Mouse (Mus musculus): ENCODE measurements around the gene Ss18l2. TPM values are rescaled to one million over a fixed set of nuclear protein-coding genes. Genes with fewer than 3 reads are reported as not detected.

Gene Ss18l2
- total and polyA plus RNA-seq, 3 experiments: 40.2 to 77.0 (median 41.5) TPM

DNA sequence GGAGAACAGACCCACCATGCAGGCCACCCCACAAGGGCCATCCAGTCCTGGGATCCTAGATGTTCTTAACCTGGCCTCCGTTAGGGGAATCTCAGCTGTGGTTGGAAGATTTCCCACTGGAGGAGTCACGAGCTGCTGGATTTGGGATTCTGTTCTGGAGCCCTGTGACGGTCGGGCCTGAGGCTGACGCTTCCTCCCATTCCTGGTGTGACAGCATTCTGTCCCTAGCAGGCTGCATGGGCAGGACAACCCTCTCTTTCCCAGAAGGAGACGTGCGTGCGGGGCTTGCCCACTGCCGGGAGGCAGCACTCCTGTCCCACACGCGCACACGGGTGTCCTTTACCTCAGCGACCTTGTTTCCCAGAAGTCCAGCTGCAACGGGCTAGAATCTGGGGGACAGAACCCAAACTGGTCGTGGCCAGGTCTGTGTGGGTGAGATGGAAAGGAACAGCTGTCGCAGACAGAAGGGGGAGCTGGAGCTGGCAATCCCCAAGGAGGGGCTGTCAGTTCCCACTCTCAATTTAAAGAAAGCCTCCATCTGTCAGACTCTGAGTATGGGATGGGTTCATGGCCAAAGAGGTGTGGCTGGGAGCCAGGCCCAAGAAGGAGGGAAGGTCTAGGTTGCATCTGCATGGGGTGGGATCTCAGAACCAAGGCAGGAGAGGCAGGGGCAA is 43.0 kb upstream of the Ss18l2 start:
- in situ Hi-C loops (cut with MboI; ENCODE audit: low pct_ligation_motif_present, low pct_unique_long_range_greater_than_20kb, low sequenced_read_pairs) (no loop called here), dilution Hi-C loops (cut with MboI; ENCODE audit: extremely low pct_ligation_motif_present, extremely low pct_unique_long_range_greater_than_20kb, low sequenced_read_pairs) (no loop called here)
- Histone ChIP-seq H3K36me3 (replicated peaks in 1 of 2; ENCODE audit: control insufficient read depth in 1 of 2, insufficient read depth in 1 of 2, low read length in 1 of 2) (no peaks in the 10 kb centered on the region), H3K4me1 (ENCODE audit: control insufficient read depth in 1 of 2, insufficient read depth in 2 of 2) (peaks cover 5 to 33% of the 10 kb centered on the region in 2 experiments), H3K27me3 (replicated peaks) (peaks cover 77% of the 10 kb centered on the region), H3K27ac (ENCODE audit: insufficient read depth, low read depth) (no peak overlapping the region), H3K9ac (ENCODE audit: insufficient read depth, low read depth) (no peak overlapping the region), H3K79me2 (replicated peaks; ENCODE audit: control insufficient read depth, extremely low read depth, insufficient read depth, poor library complexity, severe bottlenecking) (no peaks in the 10 kb centered on the region), H3K4me2 (ENCODE audit: insufficient read depth, low read depth, poor library complexity, severe bottlenecking) (no peak overlapping the region), H3K9me3 (replicated peaks; ENCODE audit: low read length) (no peaks in the 10 kb centered on the region), H3K4me3 (replicated peaks in 1 of 3; ENCODE audit: low read depth in 2 of 3, low read length in 2 of 3, poor library complexity in 1 of 3) (no peak overlapping the region)
- no peak for TF ChIP-seq ZNF384 (IDR thresholded peaks at IDR 0.05; ENCODE audit: low read depth, low read length)
- TF ChIP-seq ZKSCAN1 (IDR thresholded peaks at IDR 0.05; ENCODE audit: borderline replicate concordance, low read depth, low read length): no peak
- TF ChIP-seq IRF4 (IDR thresholded peaks at IDR 0.05; ENCODE audit: low read depth, low read length): no peak
- no peak for TF ChIP-seq ZC3H11A (IDR thresholded peaks at IDR 0.05; ENCODE audit: low read depth, low read length)
- no peak for TF ChIP-seq RAD21 (IDR thresholded peaks at IDR 0.05; ENCODE audit: low read depth, low read length)
- no peak for DNase-seq (ENCODE audit: extremely low read depth)

DNA sequence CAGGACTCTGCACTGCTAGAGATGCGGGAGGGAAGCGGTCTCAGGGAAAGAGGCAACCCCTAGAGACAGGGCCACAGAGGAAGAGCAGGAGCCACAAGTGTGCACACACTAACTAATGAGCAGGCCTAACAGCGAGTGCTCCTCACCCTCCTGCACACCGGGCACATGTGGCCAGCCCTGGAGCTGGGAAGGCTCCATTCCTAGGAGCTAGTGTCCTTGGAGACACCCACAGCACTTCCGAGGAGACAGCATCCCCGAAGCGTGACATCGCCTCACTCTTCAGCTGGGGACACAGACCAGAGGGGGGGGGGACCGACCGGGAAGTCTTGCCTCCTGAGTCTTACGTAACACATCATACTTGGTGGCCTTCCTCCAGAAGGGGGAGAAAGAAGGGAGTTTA is 42.3 kb upstream of the Ss18l2 start:
- Histone ChIP-seq H3K36me3 (replicated peaks in 1 of 2; ENCODE audit: control insufficient read depth in 1 of 2, insufficient read depth in 1 of 2, low read length in 1 of 2) (no peaks in the 10 kb centered on the region), H3K4me2 (ENCODE audit: insufficient read depth, low read depth, poor library complexity, severe bottlenecking) (no peak overlapping the region), H3K9me3 (replicated peaks; ENCODE audit: low read length) (no peaks in the 10 kb centered on the region), H3K4me1 (ENCODE audit: control insufficient read depth in 1 of 2, insufficient read depth in 2 of 2) (peaks cover 9 to 40% of the 10 kb centered on the region in 2 experiments), H3K4me3 (replicated peaks in 1 of 3; ENCODE audit: low read depth in 2 of 3, low read length in 2 of 3, poor library complexity in 1 of 3) (no peak overlapping the region), H3K79me2 (replicated peaks; ENCODE audit: control insufficient read depth, extremely low read depth, insufficient read depth, poor library complexity, severe bottlenecking) (no peaks in the 10 kb centered on the region), H3K9ac (ENCODE audit: insufficient read depth, low read depth) (no peak overlapping the region), H3K27ac (ENCODE audit: insufficient read depth, low read depth) (no peak overlapping the region), H3K27me3 (replicated peaks) (peaks cover 74% of the 10 kb centered on the region)
- in situ Hi-C loops (cut with MboI; ENCODE audit: low pct_ligation_motif_present, low pct_unique_long_range_greater_than_20kb, low sequenced_read_pairs) (no loop called here), dilution Hi-C loops (cut with MboI; ENCODE audit: extremely low pct_ligation_motif_present, extremely low pct_unique_long_range_greater_than_20kb, low sequenced_read_pairs) (no loop called here)
- no peak for DNase-seq (ENCODE audit: extremely low read depth)
- TF ChIP-seq ZC3H11A (IDR thresholded peaks at IDR 0.05; ENCODE audit: low read depth, low read length) (no peak), MAX (IDR thresholded peaks at IDR 0.05; ENCODE audit: low read length) (no peak)

DNA sequence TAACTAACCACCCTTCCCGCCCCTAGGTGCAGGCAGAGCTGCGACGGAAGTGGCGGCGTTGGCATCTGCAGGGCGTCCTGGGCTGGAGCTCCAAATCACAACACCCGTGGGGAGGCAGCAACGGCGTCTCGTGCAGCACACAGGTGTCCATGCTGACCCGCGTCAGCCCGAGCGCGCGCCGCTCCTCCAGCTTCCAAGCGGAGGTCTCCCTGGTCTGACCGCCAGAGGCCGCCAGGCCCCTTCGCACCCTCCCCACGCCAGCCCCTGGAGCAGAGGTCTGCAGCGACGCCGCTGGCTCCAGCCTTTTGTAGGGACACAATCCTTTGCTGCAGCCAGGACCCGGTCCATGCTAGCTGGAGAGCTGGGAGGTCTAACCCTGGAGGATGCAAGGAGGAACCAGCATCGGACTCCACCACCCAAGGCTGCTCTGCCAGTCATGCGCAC is 40.8 kb upstream of the Ss18l2 start:
- peak overlapping the region; percentile 90 for H3K4me2 ChIP-seq (ENCODE audit: insufficient read depth, low read depth, poor library complexity, severe bottlenecking)
- no peak for DNase-seq (ENCODE audit: extremely low read depth)
- no peaks in the 10 kb centered on the region for H3K79me2 ChIP-seq (replicated peaks; ENCODE audit: control insufficient read depth, extremely low read depth, insufficient read depth, poor library complexity, severe bottlenecking)
- peaks cover 59% of the 10 kb centered on the region for H3K27me3 ChIP-seq (replicated peaks)
- in situ Hi-C loops (cut with MboI; ENCODE audit: low pct_ligation_motif_present, low pct_unique_long_range_greater_than_20kb, low sequenced_read_pairs): no loop called here
- H3K9ac ChIP-seq (ENCODE audit: insufficient read depth, low read depth): no peak overlapping the region
- no peak overlapping the region for H3K27ac ChIP-seq (ENCODE audit: insufficient read depth, low read depth)
- peaks cover 20 to 55% of the 10 kb centered on the region in 2 experiments for H3K4me1 ChIP-seq (ENCODE audit: control insufficient read depth in 1 of 2, insufficient read depth in 2 of 2)
- no peaks in the 10 kb centered on the region for H3K36me3 ChIP-seq (replicated peaks in 1 of 2; ENCODE audit: control insufficient read depth in 1 of 2, insufficient read depth in 1 of 2, low read length in 1 of 2)
- H3K9me3 ChIP-seq (replicated peaks; ENCODE audit: low read length): no peaks in the 10 kb centered on the region
- TF ChIP-seq USF1 (IDR thresholded peaks at IDR 0.05; ENCODE audit: low read depth, low read length): no peak
- no peak for TF ChIP-seq MAFK (IDR thresholded peaks at IDR 0.05; ENCODE audit: insufficient replicate concordance, low read length)
- TF ChIP-seq MAX (IDR thresholded peaks at IDR 0.05; ENCODE audit: low read length): 0 out of 2 replicates have a peak, but pooled peaks have one; percentile 28
- TF ChIP-seq CHD1 (IDR thresholded peaks at IDR 0.05; ENCODE audit: low read depth, low read length): no peak
- TF ChIP-seq MAZ (IDR thresholded peaks at IDR 0.05; ENCODE audit: low read depth, low read length): no peak
- TF ChIP-seq CTCF (conservative IDR thresholded peaks at IDR 0.05 in 1 of 2, IDR thresholded peaks at IDR 0.05 in 1 of 2; ENCODE audit: low read depth in 2 of 2, low read length in 2 of 2): peak in 1 of 2 experiments; percentile 80; a peak in 2 of 4 replicates
- TF ChIP-seq SIN3A (IDR thresholded peaks at IDR 0.05; ENCODE audit: low read length): no peak
- TF ChIP-seq NRF1 (IDR thresholded peaks at IDR 0.05; ENCODE audit: low read depth, low read length): peak; percentile 56; the same call in 1 of the 2 replicates
- TF ChIP-seq KAT2A (IDR thresholded peaks at IDR 0.05; ENCODE audit: insufficient replicate concordance, low read length): no peak
- no peak for TF ChIP-seq TBP (conservative IDR thresholded peaks at IDR 0.05; ENCODE audit: low read depth, low read length)
- TF ChIP-seq BHLHE40 (IDR thresholded peaks at IDR 0.05; ENCODE audit: low read depth, low read length): peak; percentile 42
- no peak for TF ChIP-seq ZC3H11A (IDR thresholded peaks at IDR 0.05; ENCODE audit: low read depth, low read length)
- TF ChIP-seq SMC3 (IDR thresholded peaks at IDR 0.05; ENCODE audit: low read depth, low read length): peak; percentile 58
- TF ChIP-seq RAD21 (IDR thresholded peaks at IDR 0.05; ENCODE audit: low read depth, low read length): peak; percentile 58
- TF ChIP-seq HCFC1 (IDR thresholded peaks at IDR 0.05; ENCODE audit: low read depth, low read length): no peak
- dilution Hi-C loops (cut with MboI; ENCODE audit: extremely low pct_ligation_motif_present, extremely low pct_unique_long_range_greater_than_20kb, low sequenced_read_pairs): no loop called here
- peak overlapping the region in 1 of 3 experiments; percentile 24 for H3K4me3 ChIP-seq (replicated peaks in 1 of 3; ENCODE audit: low read depth in 2 of 3, low read length in 2 of 3, poor library complexity in 1 of 3)

Data from CH12.LX (cell line).